In genomic region chr3:96334175-96335162, GRCm38 (mm10) we compare ENCODE assay signal across 8 mouse cellular contexts. TPM values are rescaled to one million over a fixed set of nuclear protein-coding genes. Genes with fewer than 3 reads are reported as not detected.
A peak's percentile ranks its signal among the peaks of the same experiment; 100 is the strongest.
DNase-seq lines count a peak whose midpoint lies in the region; ATAC-seq lines count a peak whose summit lies in the region.

No protein-coding gene starts in this region.

- H3K4me2 ChIP-seq in kidney, embryonic 15.5 days, result peak overlapping the region; percentile 46
- H3K4me2 ChIP-seq in neural tube, embryonic 11.5 days (ENCODE audit: low read depth), result peak overlapping the region; percentile 36

- peaks cover 17% of the 10 kb centered on the region for H3K4me1 ChIP-seq in kidney, embryonic 15.5 days
- no peaks in the 10 kb centered on the region for H3K4me1 ChIP-seq in neural tube, embryonic 11.5 days (ENCODE audit: control insufficient read depth, insufficient read depth, low read length)

- peak overlapping the region; percentile 27 for H3K4me3 ChIP-seq in kidney, embryonic 15.5 days (replicated peaks)
- peak overlapping the region; percentile 14 for H3K4me3 ChIP-seq in neural tube, embryonic 11.5 days (ENCODE audit: low read depth, low read length)

- WGBS in kidney, embryonic 15.5 days, result 5% methylated on average over 36 of the region's 36 CpGs
- 4% methylated on average over 36 of the region's 36 CpGs for WGBS in neural tube, embryonic 11.5 days

- ATAC-seq in kidney, embryonic 15.5 days (replicated peaks; ENCODE audit: low FRiP score), result no peak
- no peak for ATAC-seq in neural tube, embryonic 11.5 days (ENCODE audit: insufficient read depth, low FRiP score, low TSS enrichment)
- ATAC-seq in activated CD4-positive, CD25-positive, alpha-beta regulatory T cell, adult 4 months, result no peak

- no peak overlapping the region for H3K27ac ChIP-seq in kidney, embryonic 15.5 days
- H3K27ac ChIP-seq in neural tube, embryonic 11.5 days (ENCODE audit: low read depth, low read length), result no peak overlapping the region

- no peak overlapping the region for H3K9ac ChIP-seq in kidney, embryonic 15.5 days
- H3K9ac ChIP-seq in neural tube, embryonic 11.5 days (ENCODE audit: low read length), result no peak overlapping the region

- DNase-seq in kidney, adult 8-10 months, result no peak
- DNase-seq in ZHBTc4 (ENCODE audit: low read depth, low spot score), result peak; percentile 77
- DNase-seq in induced T-regulatory cell, adult 2 months (ENCODE audit: low read depth), result peak; percentile 50
- peak; percentile 34 for DNase-seq in neural tube, embryonic 11.5 days (ENCODE audit: low spot score)
- no peak for DNase-seq in right cerebral cortex, postnatal 36 days (ENCODE audit: low spot score in 2 of 2)
- no peak for DNase-seq in adrenal gland, adult 18-20 months (ENCODE audit: low spot score in 2 of 2)

- peaks cover 99% of the 10 kb centered on the region for H3K27me3 ChIP-seq in kidney, embryonic 15.5 days
- peaks cover 79% of the 10 kb centered on the region for H3K27me3 ChIP-seq in neural tube, embryonic 11.5 days (ENCODE audit: control insufficient read depth, insufficient read depth, low read length)

- no peaks in the 10 kb centered on the region for H3K36me3 ChIP-seq in kidney, embryonic 15.5 days
- no peaks in the 10 kb centered on the region for H3K36me3 ChIP-seq in neural tube, embryonic 11.5 days (ENCODE audit: control insufficient read depth, insufficient read depth, low read length)

- H3K9me3 ChIP-seq in kidney, embryonic 15.5 days (replicated peaks), result no peaks in the 10 kb centered on the region
- H3K9me3 ChIP-seq in neural tube, embryonic 11.5 days (ENCODE audit: control insufficient read depth, low read length), result no peaks in the 10 kb centered on the region

RNA-seq across cellular contexts. Expression of gene Fcgr1, which starts 40.7 kb away (rescaled TPM):
- polyA plus RNA-seq in kidney, embryonic 15.5 days (2015; fragmentation: Nextera tagmentation; extraction: Ambion mirVana), result 1.7 TPM in 2 replicates
- polyA plus RNA-seq in neural tube, embryonic 11.5 days (2014; fragmentation: Nextera tagmentation; extraction: Ambion mirVana), result 0.80 and 2.5 TPM in 2 replicates
- polyA plus RNA-seq in activated CD4-positive, CD25-positive, alpha-beta regulatory T cell, adult 4 months (2017; shearing (Covaris generic)), result not detected
- 1 to 10 TPM; 2.0 to 3.3 TPM for total RNA-seq in adrenal gland, adult 18-20 months (2021)

Comparison
In these comparisons a context has a peak if more than half of its experiments do, and no peak if none do; other contexts are left out.
1. DNase-seq: peak in ZHBTc4 (single experiment), induced T-regulatory cell, adult 2 months (single experiment) and neural tube, embryonic 11.5 days (single experiment); none in kidney, adult 8-10 months (0 of 2), right cerebral cortex, postnatal 36 days (0 of 2) and adrenal gland, adult 18-20 months (0 of 2).